ENCODE assay signal across 20 mouse cellular contexts in the genomic region with DNA sequence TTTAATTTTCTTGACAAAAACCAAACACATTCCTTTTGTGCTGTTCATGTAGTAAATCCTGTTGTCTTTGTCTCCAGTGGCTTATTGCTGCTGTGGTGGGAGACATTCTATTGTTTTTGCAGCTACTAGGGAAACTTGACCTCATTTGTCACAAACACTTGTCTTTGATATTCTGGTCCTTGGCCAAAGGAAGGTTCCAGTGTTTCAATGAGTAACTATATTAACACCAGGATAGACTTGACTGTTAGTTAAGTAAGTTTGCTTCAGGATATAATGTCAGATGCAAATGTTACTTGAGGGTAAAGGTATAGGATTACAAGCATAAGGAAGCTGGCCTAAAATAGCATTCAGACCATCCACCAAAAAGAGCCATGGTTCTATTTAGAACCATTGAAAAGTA.
"Had no signal": no experiment of that assay in that cellular context is flagged by ENCODE, and none has a peak within 500 bp of the region (broad histone marks: within the 10 kb centered on the region; RNA-seq: fewer than 3 reads in every experiment).

No protein-coding gene starts in this region.

- H3K4me3 ChIP-seq: layer of hippocampus, adult 2 months; limb, embryonic 10.5 days; limb, embryonic 13.5 days; liver, embryonic 12.5 days; liver, embryonic 15.5 days; midbrain, embryonic 12.5 days; midbrain, embryonic 15.5 days; neural tube, embryonic 12.5 days; neural tube, embryonic 15.5 days; stomach, embryonic 15.5 days had no signal

- H3K36me3 ChIP-seq: limb, embryonic 10.5 days; limb, embryonic 13.5 days; liver, embryonic 12.5 days; liver, embryonic 15.5 days; midbrain, embryonic 12.5 days; midbrain, embryonic 15.5 days; neural tube, embryonic 12.5 days; neural tube, embryonic 15.5 days; stomach, embryonic 15.5 days had no signal

- H3K27ac ChIP-seq: layer of hippocampus, adult 2 months; limb, embryonic 10.5 days; limb, embryonic 13.5 days; liver, embryonic 12.5 days; liver, embryonic 15.5 days; macrophage; midbrain, embryonic 12.5 days; midbrain, embryonic 15.5 days; neural tube, embryonic 12.5 days; neural tube, embryonic 15.5 days; stomach, embryonic 15.5 days had no signal

- H3K27me3 ChIP-seq: limb, embryonic 13.5 days; liver, embryonic 12.5 days; liver, embryonic 15.5 days; midbrain, embryonic 12.5 days; midbrain, embryonic 15.5 days; neural tube, embryonic 12.5 days; neural tube, embryonic 15.5 days; stomach, embryonic 15.5 days had no signal

- DNase-seq: layer of hippocampus, adult 9-11 months; liver; lung, adult 18-20 months; right cerebral cortex, adult 18-20 months; right cerebral cortex, postnatal 25 days; spleen, adult 18-20 months; thymus, postnatal 25 days had no signal

- H3K4me1 ChIP-seq: limb, embryonic 10.5 days; limb, embryonic 13.5 days; liver, embryonic 12.5 days; liver, embryonic 15.5 days; midbrain, embryonic 12.5 days; midbrain, embryonic 15.5 days; neural tube, embryonic 12.5 days; neural tube, embryonic 15.5 days; stomach, embryonic 15.5 days had no signal

- H3K9ac ChIP-seq: limb, embryonic 13.5 days; liver, embryonic 12.5 days; liver, embryonic 15.5 days; midbrain, embryonic 12.5 days; midbrain, embryonic 15.5 days; neural tube, embryonic 12.5 days; neural tube, embryonic 15.5 days; stomach, embryonic 15.5 days had no signal

- H3K4me2 ChIP-seq: limb, embryonic 13.5 days; liver, embryonic 12.5 days; liver, embryonic 15.5 days; midbrain, embryonic 12.5 days; midbrain, embryonic 15.5 days; neural tube, embryonic 12.5 days; neural tube, embryonic 15.5 days; stomach, embryonic 15.5 days had no signal

- ATAC-seq: inflammation-experienced regulatory T-cells, adult 6 months; intestine, embryonic 16.5 days; liver, embryonic 12.5 days; midbrain, embryonic 15.5 days had no signal

- H3K9me3 ChIP-seq: limb, embryonic 10.5 days; limb, embryonic 13.5 days; liver, embryonic 12.5 days; liver, embryonic 15.5 days; midbrain, embryonic 12.5 days; midbrain, embryonic 15.5 days; neural tube, embryonic 12.5 days; neural tube, embryonic 15.5 days; stomach, embryonic 15.5 days had no signal
